Mouse (Mus musculus) hindbrain, embryonic 12.5 days (tissue): ENCODE data around the gene Zic5. TPM values are rescaled to one million over a fixed set of nuclear protein-coding genes. Genes with fewer than 3 reads are reported as not detected.

ENCODE experiments used
- ATAC-seq: fragments of 200-750 bp; cut with Nextera tagmentation; 2 replicates; pipeline ENCODE4 v1.8.0; 2017; ENCODE audit warnings: moderate TSS enrichment; ENCODE audit not compliant: low FRiP score
- H3K27ac ChIP-seq: fragments of 300-500 bp; sonication (generic); 2 replicates; pipeline ENCODE4 v1.5.1; 2016; ENCODE audit warnings: mild to moderate bottlenecking
- H3K27me3 ChIP-seq: fragments of 300-500 bp; sonication (generic); 2 replicates; pipeline ENCODE4 v1.6.1; 2016; ENCODE audit warnings: mild to moderate bottlenecking
- H3K36me3 ChIP-seq: fragments of 300-500 bp; sonication (generic); 2 replicates; pipeline ENCODE4 v1.6.1; 2016; ENCODE audit warnings: mild to moderate bottlenecking
- H3K4me1 ChIP-seq: fragments of 300-500 bp; sonication (generic); 2 replicates; pipeline ENCODE4 v1.6.1; 2016
- H3K4me2 ChIP-seq: fragments of 300-500 bp; sonication (generic); replicated peaks from 2 replicates; pipeline ENCODE4 v1.6.1; 2016; ENCODE audit warnings: mild to moderate bottlenecking
- H3K4me3 ChIP-seq: fragments of 300-500 bp; sonication (generic); 2 replicates; pipeline ENCODE4 v1.5.1; 2016; ENCODE audit warnings: mild to moderate bottlenecking
- H3K9ac ChIP-seq: fragments of 300-500 bp; sonication (generic); 2 replicates; pipeline ENCODE4 v1.6.1; 2016; ENCODE audit warnings: mild to moderate bottlenecking, moderate library complexity
- H3K9me3 ChIP-seq: fragments of 300-500 bp; sonication (generic); replicated peaks from 2 replicates; pipeline ENCODE4 v1.6.1; 2016; ENCODE audit warnings: mild to moderate bottlenecking
- WGBS: fragments of 180-500 bp; shearing (Covaris S2); methylation state at CpG from one replicate; pipeline ENCODE4 v1.1.7; 2016; 5-methylcytosine and 5-hydroxymethylcytosine counted together
- polyA plus RNA-seq: library from polyadenylated mRNA; unstranded; fragments of >200 nt; fragmentation: Nextera tagmentation; extraction: Ambion mirVana; gene quantifications from 2 replicates; pipeline ENCODE4 v1.2.1, GENCODE M21; 2016

The Zic5 gene
- polyA plus RNA-seq, result 18.1 and 25.0 TPM in 2 replicates

DNA sequence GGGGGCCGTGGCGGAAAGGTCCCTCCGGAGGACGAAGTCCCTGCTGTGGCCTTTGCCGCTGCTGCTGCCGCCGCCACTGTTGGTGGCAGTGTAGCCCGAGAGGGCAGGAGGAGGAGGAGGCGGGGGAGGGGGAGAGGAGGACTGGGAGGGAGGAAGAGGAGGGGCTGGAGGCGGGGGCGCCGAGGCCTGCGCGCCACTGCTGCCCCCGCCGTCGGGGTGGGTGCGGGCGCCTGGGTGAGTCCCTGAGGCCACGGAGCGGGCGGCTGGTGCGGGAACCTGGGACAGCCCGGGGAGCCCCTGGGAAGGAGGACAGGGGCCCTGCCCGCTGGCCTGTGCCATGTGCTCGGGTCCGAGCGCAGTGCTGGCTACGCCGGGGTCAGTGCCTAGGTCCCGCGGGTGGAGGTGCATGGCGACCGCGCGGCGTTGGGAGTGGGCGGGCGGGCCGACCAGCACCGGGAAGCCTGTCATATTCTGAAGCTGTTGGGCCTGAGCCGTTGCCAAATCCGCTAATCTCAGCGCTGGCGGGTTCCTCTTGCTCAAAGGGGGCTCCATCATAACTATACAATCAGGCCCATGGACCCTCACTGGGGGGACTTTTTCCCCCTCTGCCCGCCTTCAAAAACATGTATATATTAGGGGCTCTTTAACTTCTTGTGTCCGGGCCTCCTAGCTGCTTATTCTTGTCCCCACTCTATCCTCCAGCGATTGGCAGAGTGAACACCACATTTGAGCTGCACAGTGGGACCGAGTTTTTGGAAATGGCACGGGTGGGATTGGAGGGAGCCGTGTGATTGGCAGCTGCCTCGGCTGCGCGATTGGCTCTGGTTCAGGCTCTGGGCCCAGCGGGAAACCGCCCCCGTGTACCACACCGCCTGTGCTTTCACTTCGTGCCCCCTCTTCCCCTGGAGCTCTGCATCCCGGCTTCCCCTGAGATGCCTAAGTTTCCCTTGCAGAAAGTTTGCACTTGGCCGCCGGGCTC lies at the start of gene Zic5:
Zic5 (minus strand) TSS at position 915 of the 979 bp plus-strand sequence.
- Histone ChIP-seq H3K4me2 (peak within 1 kb of the TSS; percentile 69), H3K4me3 (peak within 1 kb of the TSS; percentile 61), H3K36me3 (no peaks in the 10 kb centered on the region), H3K9me3 (no peaks in the 10 kb centered on the region), H3K27me3 (peaks cover 86% of the 10 kb centered on the region), H3K27ac (peak within 1 kb of the TSS; percentile 95), H3K9ac (peak within 1 kb of the TSS; percentile 85), H3K4me1 (peaks cover 43% of the 10 kb centered on the region)
- ATAC-seq, result peak; percentile 72
- WGBS, result under 1% methylated on average over 43 of the region's 62 CpGs

DNA sequence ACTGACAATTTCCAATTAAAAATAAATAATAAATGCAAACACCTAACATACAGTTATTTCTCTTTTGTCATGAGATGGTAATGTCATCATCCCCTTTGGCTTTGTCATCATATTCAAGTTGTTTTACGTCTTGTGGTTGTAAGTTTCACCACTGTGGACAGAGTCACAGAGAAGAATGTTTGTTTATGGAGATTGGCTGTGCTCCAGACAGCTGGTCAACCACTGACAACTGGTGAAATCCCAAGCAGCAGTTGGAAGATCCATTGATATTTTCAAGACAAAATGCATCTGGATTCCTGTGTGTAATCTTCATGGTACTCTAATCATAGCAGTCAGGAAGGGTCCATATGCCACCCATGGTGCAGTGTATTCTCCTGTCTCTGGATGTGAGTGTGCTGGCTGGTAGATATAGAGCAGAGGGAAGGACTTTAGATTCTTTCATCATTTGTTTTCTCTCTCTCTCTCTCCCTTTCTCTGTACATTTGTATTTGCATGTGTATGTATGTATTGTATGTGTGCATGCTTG lies 48.1 kb upstream of the Zic5 start:
- H3K4me1 ChIP-seq, result no peaks in the 10 kb centered on the region
- H3K27ac ChIP-seq, result no peak overlapping the region
- WGBS, result 79% methylated on average over 1 of the region's 1 CpGs
- H3K9me3 ChIP-seq, result no peaks in the 10 kb centered on the region
- H3K4me3 ChIP-seq, result no peak overlapping the region
- no peak overlapping the region for H3K9ac ChIP-seq
- no peak for ATAC-seq
- no peaks in the 10 kb centered on the region for H3K27me3 ChIP-seq
- H3K36me3 ChIP-seq, result no peaks in the 10 kb centered on the region
- no peak overlapping the region for H3K4me2 ChIP-seq

DNA sequence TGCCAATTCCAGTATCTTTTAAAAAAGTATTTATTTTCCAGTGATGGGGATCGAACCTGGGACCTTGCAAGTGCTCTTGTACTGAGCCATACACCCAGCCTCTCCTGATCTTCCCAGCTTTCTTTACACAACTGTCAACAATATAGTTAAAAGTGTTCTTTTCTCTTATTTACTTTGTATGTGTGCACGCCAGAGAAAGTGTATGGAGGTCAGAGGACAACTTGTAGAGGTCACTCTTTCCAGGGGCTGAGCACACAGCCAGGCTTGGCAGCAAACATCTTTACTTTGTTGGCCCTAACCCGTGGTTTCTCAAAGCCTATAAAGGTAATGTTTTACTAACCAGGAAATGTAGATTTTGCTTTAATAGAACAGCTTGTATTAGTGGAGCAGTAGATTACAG lies 46.0 kb upstream of the Zic5 start:
- WGBS, result 67% methylated on average over 3 of the region's 3 CpGs
- Histone ChIP-seq H3K36me3 (no peaks in the 10 kb centered on the region), H3K4me2 (no peak overlapping the region), H3K9ac (no peak overlapping the region), H3K9me3 (no peaks in the 10 kb centered on the region), H3K27ac (no peak overlapping the region), H3K4me1 (no peaks in the 10 kb centered on the region), H3K27me3 (no peaks in the 10 kb centered on the region), H3K4me3 (no peak overlapping the region)
- ATAC-seq, result no peak

DNA sequence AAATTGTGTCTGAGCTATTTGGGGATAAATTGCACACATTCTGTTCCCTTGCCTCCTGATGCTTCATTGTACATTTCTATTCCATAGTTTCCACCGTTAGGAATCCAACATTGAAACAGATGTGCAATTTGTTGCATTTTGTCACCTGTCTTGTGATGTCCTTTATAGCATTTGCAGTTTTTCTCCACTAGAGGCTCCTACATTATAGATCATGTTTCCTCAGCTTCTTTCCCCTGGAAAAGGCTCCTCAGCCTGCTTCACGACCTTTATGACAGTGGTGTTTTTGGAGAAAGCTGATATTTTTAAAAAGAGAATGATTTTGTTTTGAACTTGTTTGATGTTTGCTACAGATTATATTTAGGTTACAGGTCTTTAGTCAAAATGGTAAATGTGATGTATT lies 43.6 kb upstream of the Zic5 start:
- WGBS, result 36% methylated on average over 2 of the region's 2 CpGs
- ATAC-seq, result no peak
- no peak overlapping the region for H3K4me3 ChIP-seq
- no peaks in the 10 kb centered on the region for H3K9me3 ChIP-seq
- H3K36me3 ChIP-seq, result no peaks in the 10 kb centered on the region
- H3K27ac ChIP-seq, result no peak overlapping the region
- H3K4me1 ChIP-seq, result no peaks in the 10 kb centered on the region
- H3K9ac ChIP-seq, result no peak overlapping the region
- H3K27me3 ChIP-seq, result no peaks in the 10 kb centered on the region
- no peak overlapping the region for H3K4me2 ChIP-seq

DNA sequence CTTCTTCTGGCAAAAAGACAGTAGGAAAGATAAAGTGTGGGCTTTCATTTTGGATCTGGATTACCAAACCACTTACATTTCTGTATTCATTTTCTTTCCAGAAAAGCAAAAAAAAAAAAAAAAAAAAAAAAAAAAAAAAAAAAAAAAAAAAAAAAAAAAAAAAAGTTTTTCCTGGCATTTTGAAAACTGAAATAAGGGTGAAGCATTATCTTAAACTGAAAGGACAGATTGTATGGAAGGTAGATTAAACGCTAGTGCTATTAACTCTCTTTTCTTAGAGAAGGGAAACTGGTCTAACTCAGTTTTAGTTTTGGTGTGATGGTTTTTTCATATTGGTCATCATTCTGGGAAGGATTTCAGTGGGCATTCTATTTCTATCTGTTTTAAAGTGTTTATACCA lies 26.5 kb upstream of the Zic5 start:
- H3K9ac ChIP-seq, result no peak overlapping the region
- no peaks in the 10 kb centered on the region for H3K36me3 ChIP-seq
- no peak overlapping the region for H3K4me3 ChIP-seq
- H3K9me3 ChIP-seq, result peaks cover 4% of the 10 kb centered on the region; the same call in 1 of the 2 replicates
- H3K4me1 ChIP-seq, result peaks cover 6% of the 10 kb centered on the region; the same call in 1 of the 2 replicates
- 68% methylated on average over 1 of the region's 1 CpGs for WGBS
- ATAC-seq, result no peak
- H3K27me3 ChIP-seq, result peaks cover 45% of the 10 kb centered on the region
- no peak overlapping the region for H3K4me2 ChIP-seq
- no peak overlapping the region for H3K27ac ChIP-seq

DNA sequence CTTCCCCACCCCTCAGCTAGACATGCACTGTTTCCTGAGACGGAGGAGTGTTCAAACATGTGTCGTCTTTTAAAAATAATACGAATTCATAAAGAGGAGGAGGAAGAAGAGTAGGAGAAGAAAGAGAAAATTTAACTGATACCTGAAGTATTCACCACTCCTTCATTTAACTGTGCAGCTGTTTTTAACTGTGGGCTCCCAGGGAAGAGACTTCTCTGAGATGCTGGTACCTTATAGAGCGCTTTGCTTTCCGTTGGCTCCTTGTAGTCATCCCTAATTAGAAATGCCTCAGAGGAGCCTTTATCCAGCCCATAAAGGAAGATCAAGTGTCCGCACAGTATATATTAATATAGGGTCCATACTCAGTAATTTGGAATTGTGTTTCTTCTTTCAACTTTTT lies 26.0 kb upstream of the Zic5 start:
- Histone ChIP-seq H3K4me1 (peaks cover 6% of the 10 kb centered on the region; the same call in 1 of the 2 replicates), H3K4me2 (no peak overlapping the region), H3K27me3 (peaks cover 47% of the 10 kb centered on the region), H3K36me3 (no peaks in the 10 kb centered on the region), H3K27ac (no peak overlapping the region), H3K9ac (no peak overlapping the region), H3K9me3 (peaks cover 4% of the 10 kb centered on the region; the same call in 1 of the 2 replicates), H3K4me3 (no peak overlapping the region)
- 69% methylated on average over 6 of the region's 6 CpGs for WGBS
- ATAC-seq, result no peak

DNA sequence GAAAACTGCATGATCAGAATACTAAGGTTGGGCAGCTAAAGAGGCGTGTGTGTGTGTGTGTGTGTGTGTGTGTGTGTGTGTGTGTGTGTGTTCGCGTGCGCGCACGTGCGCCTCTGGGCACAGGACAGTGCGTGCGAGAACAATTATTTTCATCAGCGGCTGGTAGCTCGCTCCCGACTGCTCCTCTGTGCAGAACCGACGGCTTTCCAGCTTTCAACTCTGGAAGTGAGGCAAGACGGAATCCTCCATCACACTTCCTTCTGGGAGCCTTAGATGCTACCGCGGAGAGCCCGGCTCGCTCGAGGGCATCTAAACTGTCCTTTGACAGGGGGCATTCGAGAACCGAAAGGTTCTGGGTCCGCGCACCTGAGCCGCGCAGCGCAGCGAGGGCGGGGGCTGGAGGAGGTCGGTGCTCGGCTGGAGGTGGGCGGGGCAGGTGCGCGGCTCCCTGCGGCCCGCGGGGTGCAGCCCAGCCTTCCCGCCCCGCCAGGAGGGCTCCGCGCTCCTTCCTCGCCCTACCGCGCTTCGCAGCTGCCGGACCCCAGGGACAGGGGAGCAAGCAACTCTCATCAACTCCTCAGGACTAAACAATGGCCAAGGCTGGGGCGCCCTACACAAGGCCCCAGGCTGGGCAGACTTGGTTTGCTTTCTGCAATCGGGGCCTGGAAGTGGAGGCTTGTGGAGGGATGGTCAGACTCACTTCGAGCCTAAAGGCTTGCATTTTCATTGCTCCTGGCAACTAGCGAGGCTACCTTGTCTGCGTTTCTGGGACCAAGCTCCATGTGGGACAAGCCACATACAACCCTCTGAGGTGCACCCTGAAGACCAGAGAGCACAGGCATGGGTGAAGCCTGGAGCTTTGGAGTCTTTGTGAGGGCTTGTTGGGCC lies 25.2 kb upstream of the Zic5 start, which contains the start of gene Gm10837:
Gm10837 (plus strand) TSS at position 146 of the 888 bp plus-strand sequence.
- peak; percentile 84 for ATAC-seq
- peaks cover 4% of the 10 kb centered on the region; the same call in 1 of the 2 replicates for H3K9me3 ChIP-seq
- peak within 1 kb of the TSS; percentile 42 for H3K9ac ChIP-seq
- H3K4me2 ChIP-seq, result peak within 1 kb of the TSS; percentile 54
- under 1% methylated on average over 50 of the region's 51 CpGs for WGBS
- H3K27ac ChIP-seq, result peak within 1 kb of the TSS; percentile 58
- no peaks in the 10 kb centered on the region for H3K36me3 ChIP-seq
- H3K4me1 ChIP-seq, result peaks cover 6% of the 10 kb centered on the region; the same call in 1 of the 2 replicates
- peak within 1 kb of the TSS; percentile 33 for H3K4me3 ChIP-seq
- H3K27me3 ChIP-seq, result peaks cover 55% of the 10 kb centered on the region

DNA sequence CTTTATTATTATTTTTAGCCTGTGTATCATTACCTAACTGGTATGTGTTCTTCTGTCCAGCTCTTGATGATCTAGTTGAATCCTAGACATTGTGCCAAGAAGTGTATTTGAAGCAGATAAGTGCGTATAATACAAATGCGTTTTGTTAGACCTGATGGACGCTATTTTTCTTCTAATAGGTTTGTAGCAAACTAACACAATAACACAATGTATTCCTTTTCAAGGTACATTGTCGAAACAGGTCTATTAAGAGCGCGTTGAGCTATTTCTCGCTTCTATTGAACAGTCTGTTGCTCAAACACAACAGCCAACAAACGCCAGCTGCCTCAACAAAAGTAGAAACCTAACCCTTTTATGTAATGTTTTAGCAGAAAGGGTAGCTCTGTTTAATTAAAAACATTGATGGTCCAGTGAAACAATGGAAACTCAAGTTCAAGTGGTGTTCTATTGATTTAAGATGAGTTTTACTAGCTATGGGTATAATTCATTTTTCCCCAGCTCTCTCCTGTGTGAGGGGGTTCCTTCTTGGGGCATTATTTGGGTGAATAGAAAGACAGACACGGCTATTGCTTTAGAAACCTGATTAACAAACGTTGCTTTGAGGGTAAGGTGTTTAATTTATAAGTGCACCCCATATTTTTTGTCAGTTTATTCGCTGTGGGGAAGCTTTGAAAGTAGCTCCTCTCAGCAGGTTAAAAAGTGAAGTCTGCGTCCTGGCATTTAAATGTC lies 24.4 kb upstream of the Zic5 start:
- Histone ChIP-seq H3K27me3 (peaks cover 63% of the 10 kb centered on the region), H3K36me3 (no peaks in the 10 kb centered on the region), H3K4me2 (peak overlapping the region; percentile 54), H3K27ac (no peak overlapping the region), H3K9ac (no peak overlapping the region), H3K4me3 (peak overlapping the region; percentile 33), H3K4me1 (peaks cover 13% of the 10 kb centered on the region), H3K9me3 (peaks cover 4% of the 10 kb centered on the region; the same call in 1 of the 2 replicates)
- WGBS, result 3% methylated on average over 12 of the region's 12 CpGs
- no peak for ATAC-seq

DNA sequence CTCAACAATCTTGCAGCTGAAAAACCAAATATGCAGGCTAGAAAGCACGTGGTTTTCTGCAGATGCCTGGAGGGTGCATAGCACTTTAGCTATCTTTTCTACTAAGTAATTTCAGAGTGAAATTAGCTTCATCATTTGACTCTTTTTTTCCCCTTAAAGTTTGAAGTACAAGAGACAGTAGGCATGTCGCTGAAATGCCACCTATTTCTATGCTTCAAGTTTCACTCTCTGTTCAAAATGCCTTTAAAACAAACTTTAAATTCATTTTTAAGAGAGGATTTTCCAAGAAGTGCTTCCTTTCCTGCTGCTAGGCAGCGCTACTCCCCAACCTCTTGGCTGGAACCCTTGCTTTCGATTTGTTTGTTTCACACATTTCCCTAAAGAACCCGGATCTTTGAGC lies 23.6 kb upstream of the Zic5 start:
- H3K27me3 ChIP-seq, result peaks cover 67% of the 10 kb centered on the region
- no peak overlapping the region for H3K9ac ChIP-seq
- H3K36me3 ChIP-seq, result no peaks in the 10 kb centered on the region
- ATAC-seq, result no peak
- H3K4me1 ChIP-seq, result peaks cover 14% of the 10 kb centered on the region
- no peaks in the 10 kb centered on the region; the same call in 1 of the 2 replicates for H3K9me3 ChIP-seq
- H3K4me3 ChIP-seq, result no peak overlapping the region
- WGBS, result 1% methylated on average over 5 of the region's 5 CpGs
- H3K4me2 ChIP-seq, result peak overlapping the region; percentile 41
- H3K27ac ChIP-seq, result no peak overlapping the region

DNA sequence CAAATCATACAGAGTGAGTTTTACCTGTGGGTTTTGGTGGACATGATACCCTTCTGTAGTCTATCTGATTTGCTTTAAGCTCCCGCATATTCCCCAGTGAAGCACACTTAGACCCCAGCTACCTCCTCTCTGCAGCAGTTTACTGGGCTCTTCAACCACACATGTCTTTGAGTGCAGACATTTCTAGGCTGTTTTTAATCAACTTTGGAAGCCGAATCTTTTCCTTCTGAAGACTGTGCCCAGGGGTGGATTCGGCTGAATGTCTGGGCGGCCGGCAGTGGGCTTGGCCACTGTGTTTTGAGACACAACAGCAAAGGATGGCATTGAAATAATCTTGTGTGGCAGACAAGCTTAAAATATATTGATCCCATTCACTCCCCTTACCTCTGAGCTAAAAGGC lies 21.9 kb upstream of the Zic5 start:
- WGBS, result 5% methylated on average over 5 of the region's 5 CpGs
- H3K36me3 ChIP-seq, result no peaks in the 10 kb centered on the region
- ATAC-seq, result no peak
- no peaks in the 10 kb centered on the region for H3K9me3 ChIP-seq
- 0 out of 2 replicates have a peak overlapping the region, but pooled peaks have one; percentile 8 for H3K4me2 ChIP-seq
- H3K4me3 ChIP-seq, result no peak overlapping the region
- H3K27me3 ChIP-seq, result peaks cover 70% of the 10 kb centered on the region
- H3K9ac ChIP-seq, result no peak overlapping the region
- H3K27ac ChIP-seq, result 0 out of 2 replicates have a peak overlapping the region, but pooled peaks have one; percentile 18
- H3K4me1 ChIP-seq, result peaks cover 18% of the 10 kb centered on the region

DNA sequence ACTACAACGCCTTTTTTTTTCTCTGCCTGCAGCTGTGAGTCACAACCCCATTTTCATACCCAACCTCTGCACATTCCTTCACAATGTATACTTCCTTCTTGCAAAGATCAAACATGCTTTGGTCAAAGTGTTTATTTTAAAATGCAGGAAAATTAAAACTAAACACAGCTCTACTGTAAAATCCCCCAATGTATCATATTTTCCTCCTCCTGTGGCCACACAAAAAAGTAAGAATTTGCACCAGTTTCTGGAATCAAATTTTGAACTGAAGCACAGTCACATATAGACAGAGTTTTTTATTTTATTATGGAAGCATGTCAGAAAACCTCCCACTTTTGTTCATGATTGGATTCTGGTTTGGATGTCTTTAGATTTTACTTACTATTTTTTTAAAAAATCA lies 21.1 kb upstream of the Zic5 start:
- Histone ChIP-seq H3K4me1 (peaks cover 19% of the 10 kb centered on the region), H3K4me3 (no peak overlapping the region)
- 11% methylated on average over 1 of the region's 1 CpGs for WGBS

More for the DNA sequence above, 21.1 kb upstream of the Zic5 start:
- H3K9me3 ChIP-seq, result no peaks in the 10 kb centered on the region
- H3K9ac ChIP-seq, result no peak overlapping the region
- no peak overlapping the region for H3K27ac ChIP-seq
- no peak for ATAC-seq
- H3K4me2 ChIP-seq, result no peak overlapping the region
- no peaks in the 10 kb centered on the region for H3K36me3 ChIP-seq
- H3K27me3 ChIP-seq, result peaks cover 74% of the 10 kb centered on the region
